Mouse (Mus musculus) spleen, postnatal 14 days (tissue): ENCODE results near the gene Gng7.

Source experiments
- DNase-seq, 2 experiments: peaks; one replicate each; pipeline ENCODE4 v3.0.0; 2021 to 2022; ENCODE audit warnings: low spot score in 2 of 2

The Gng7 gene

GRCm38 (mm10) chr10:81025639-81026275 is 11.0 kb upstream of the Gng7 start, which contains the start of gene Diras1:
TSS of gene Diras1 (minus strand) at chr10:81025662.
- DNase-seq: no peak

GRCm38 (mm10) chr10:81025047-81025621 is 10.4 kb upstream of the Gng7 start:
- DNase-seq: no peak

- no peak for DNase-seq
Observed at GRCm38 (mm10) chr10:81024346-81024937, 9.7 kb upstream of the Gng7 start.

- no peak for DNase-seq
Observed at GRCm38 (mm10) chr10:81022744-81023143, 8.0 kb upstream of the Gng7 start.

GRCm38 (mm10) chr10:81021547-81022110 is 6.9 kb upstream of the Gng7 start:
- DNase-seq: no peak

GRCm38 (mm10) chr10:81020207-81020606 is 5.5 kb upstream of the Gng7 start:
- DNase-seq: no peak

- no peak for DNase-seq
Observed at GRCm38 (mm10) chr10:81019687-81020086, 4.9 kb upstream of the Gng7 start.

- no peak for DNase-seq
Observed at GRCm38 (mm10) chr10:81018326-81018725, 3.6 kb upstream of the Gng7 start.

GRCm38 (mm10) chr10:81016645-81017044 is 1.9 kb upstream of the Gng7 start:
- DNase-seq: peak; percentile 45 to 64

GRCm38 (mm10) chr10:81015666-81016065 is 921 bp upstream of the Gng7 start:
- no peak for DNase-seq

- no peak for DNase-seq
Observed at GRCm38 (mm10) chr10:81010851-81011250, 3.9 kb downstream of the Gng7 start.

- no peak for DNase-seq
Observed at GRCm38 (mm10) chr10:81007240-81007639, 7.5 kb downstream of the Gng7 start.

GRCm38 (mm10) chr10:81006005-81006677 is 8.6 kb downstream of the Gng7 start:
- no peak for DNase-seq

GRCm38 (mm10) chr10:81001161-81001560 is 13.6 kb downstream of the Gng7 start:
- DNase-seq: no peak

- no peak for DNase-seq
Observed at GRCm38 (mm10) chr10:81000197-81001062, 14.3 kb downstream of the Gng7 start.

GRCm38 (mm10) chr10:80999362-81000196 is 15.2 kb downstream of the Gng7 start:
- peak; percentile 67 to 82 for DNase-seq

GRCm38 (mm10) chr10:80998778-80999177 is 16.0 kb downstream of the Gng7 start:
- peak in 1 of 2 experiments; percentile 40 for DNase-seq

GRCm38 (mm10) chr10:80998021-80998420 is 16.7 kb downstream of the Gng7 start:
- no peak for DNase-seq

- no peak for DNase-seq
Observed at GRCm38 (mm10) chr10:80997332-80997731, 17.4 kb downstream of the Gng7 start.

GRCm38 (mm10) chr10:80996501-80996900 is 18.2 kb downstream of the Gng7 start:
- DNase-seq: no peak
